Mouse (Mus musculus): ENCODE data around the gene Btbd35f22.
"Not testable (repeated sequence)": the region's sequence is repeated elsewhere in the genome, so short reads cannot be mapped to it uniquely, and the experiment has no call there.

Gene Btbd35f22

GRCm38 (mm10) chrX:32047529-32047928 lies at the start of gene Btbd35f22:
Gene Btbd35f22 (plus strand): TSS chrX:32047829.
- DNase-seq (ENCODE audit: low spot score in 2 of 2) = not testable (repeated sequence)

Measured in frontal cortex, postnatal 36 days (tissue).